Mouse (Mus musculus) limb, embryonic 11.5 days (tissue): ENCODE results near the gene H1fnt. TPM values are rescaled to one million over a fixed set of nuclear protein-coding genes. Genes with fewer than 3 reads are reported as not detected.

Experiments used
- ATAC-seq: fragments of 200-750 bp; cut with Nextera tagmentation; 2 replicates; pipeline ENCODE4 v1.8.0; 2017; ENCODE audit warnings: low read depth; ENCODE audit not compliant: insufficient number of reproducible peaks, low FRiP score, low TSS enrichment
- DNase-seq: peaks from one replicate; pipeline ENCODE4 v3.0.0-alpha.2; 2015; ENCODE audit warnings: low spot score
- H3K27ac ChIP-seq: fragments of 300-500 bp; sonication (generic); replicated peaks from 2 replicates; pipeline ENCODE4 v1.5.1; 2014; ENCODE audit warnings: low read depth, mild to moderate bottlenecking, low read length
- H3K27me3 ChIP-seq: fragments of 300-500 bp; sonication (generic); 2 replicates; pipeline ENCODE4 v1.6.1; 2014; ENCODE audit warnings: mild to moderate bottlenecking, low read length, mixed read lengths; ENCODE audit not compliant: control insufficient read depth, insufficient read depth
- H3K36me3 ChIP-seq: fragments of 300-500 bp; sonication (generic); 2 replicates; pipeline ENCODE4 v1.6.1; 2014; ENCODE audit warnings: mild to moderate bottlenecking, low read length, moderate library complexity, mixed read lengths; ENCODE audit not compliant: control insufficient read depth, insufficient read depth
- H3K4me1 ChIP-seq: fragments of 300-500 bp; sonication (generic); 2 replicates; pipeline ENCODE4 v1.6.1; 2014; ENCODE audit warnings: low read length, mixed read lengths; ENCODE audit not compliant: control insufficient read depth, insufficient read depth
- H3K4me2 ChIP-seq: fragments of 300-500 bp; sonication (generic); 2 replicates; pipeline ENCODE4 v1.6.1; 2014; ENCODE audit warnings: low read depth, mild to moderate bottlenecking, moderate library complexity; ENCODE audit not compliant: severe bottlenecking
- H3K4me3 ChIP-seq: fragments of 300-500 bp; sonication (generic); 2 replicates; pipeline ENCODE4 v1.5.1; 2014; ENCODE audit warnings: low read depth, low read length
- H3K9ac ChIP-seq: fragments of 300-500 bp; sonication (generic); 2 replicates; pipeline ENCODE4 v1.6.1; 2014; ENCODE audit warnings: mild to moderate bottlenecking, low read length
- H3K9me3 ChIP-seq: fragments of 300-500 bp; sonication (generic); 2 replicates; pipeline ENCODE4 v1.6.1; 2016; ENCODE audit warnings: low read length; ENCODE audit not compliant: control insufficient read depth
- WGBS: fragments of 180-500 bp; shearing (Covaris S2); extraction: QIAGEN DNeasy Blood & Tissue Kit; methylation state at CpG from one replicate; pipeline ENCODE4 v1.1.7; 2014; 5-methylcytosine and 5-hydroxymethylcytosine counted together
- polyA plus RNA-seq: library from polyadenylated mRNA; unstranded; fragments of >200 nt; fragmentation: Nextera tagmentation; extraction: Ambion mirVana; gene quantifications from 2 replicates; pipeline ENCODE4 v1.2.1, GENCODE M21; 2014

Gene H1fnt
- polyA plus RNA-seq, result not detected in 2 replicates

DNA sequence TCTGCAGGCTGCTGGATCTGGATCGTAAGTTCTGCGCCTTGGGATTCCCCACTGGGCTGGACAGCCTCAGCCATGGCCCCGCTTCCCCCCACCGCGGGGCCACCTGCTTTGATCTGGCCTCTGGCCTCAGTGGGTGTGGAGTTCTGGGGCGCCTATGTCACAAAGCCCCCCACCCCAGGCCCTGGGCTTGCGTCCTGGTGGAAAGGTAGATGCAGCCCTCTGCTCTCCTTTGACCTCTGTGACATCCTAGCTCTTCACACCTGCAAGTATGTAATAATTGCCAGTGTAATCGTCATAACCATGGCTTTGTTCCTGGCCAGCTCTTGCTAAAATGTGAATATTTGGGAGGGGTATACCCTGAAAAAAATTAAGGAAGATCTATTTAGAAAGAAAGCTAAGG lies at the start of gene H1fnt:
TSS of gene H1fnt (minus strand) at position 101 of the 400 bp plus-strand sequence.
- ATAC-seq, result no peak
- Histone ChIP-seq H3K27ac (no peak within 1 kb of the TSS), H3K4me1 (no peaks in the 10 kb centered on the region), H3K4me2 (no peak within 1 kb of the TSS), H3K4me3 (no peak within 1 kb of the TSS), H3K9ac (no peak within 1 kb of the TSS), H3K9me3 (no peaks in the 10 kb centered on the region), H3K36me3 (no peaks in the 10 kb centered on the region), H3K27me3 (no peaks in the 10 kb centered on the region)
- WGBS, result 89% methylated on average over 8 of the region's 8 CpGs
- DNase-seq, result no peak

DNA sequence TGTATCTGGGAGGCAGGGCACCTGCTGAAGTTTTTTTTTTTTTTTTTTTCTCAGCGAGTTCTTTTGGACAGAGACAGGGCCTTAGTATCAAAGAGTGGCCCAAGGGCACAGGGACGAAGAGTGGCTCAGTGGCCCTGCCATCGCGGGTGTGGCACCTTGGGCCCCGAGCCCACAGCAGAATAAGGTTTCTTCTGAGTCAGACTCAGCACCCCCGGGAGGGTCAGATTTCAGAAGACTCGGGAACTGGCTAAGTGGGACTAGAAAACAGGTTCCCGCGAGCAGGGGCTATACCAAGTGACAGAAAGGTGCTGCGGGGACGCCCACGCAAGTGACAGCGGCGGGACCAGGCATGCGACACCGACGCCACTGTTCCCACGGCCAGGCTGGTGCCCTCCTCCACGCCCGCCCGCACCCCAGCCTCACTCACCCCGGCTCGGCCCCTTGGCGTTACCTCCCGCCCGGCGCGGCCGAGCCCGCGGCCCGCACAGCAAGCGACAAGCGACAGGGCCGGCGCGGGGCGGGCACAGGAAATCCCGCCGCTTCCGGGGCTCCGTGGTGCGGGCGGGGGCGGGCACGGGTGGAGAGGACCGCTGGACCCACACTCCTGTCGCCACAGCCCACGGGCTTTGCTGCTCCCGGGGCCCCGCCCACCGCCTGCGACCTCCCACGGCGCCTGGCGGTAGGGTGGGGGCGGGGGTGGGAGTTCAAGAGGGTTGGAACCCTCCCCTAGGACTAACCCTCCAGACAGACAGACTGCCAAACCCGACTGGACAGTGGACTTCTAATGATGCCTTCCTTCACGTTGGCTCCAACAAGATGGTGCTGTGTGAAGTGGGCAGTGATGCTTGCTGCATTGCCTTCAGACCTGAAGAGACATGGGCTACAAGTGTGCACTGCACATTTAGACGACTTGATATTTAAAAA lies 38.8 kb upstream of the H1fnt start, which contains the start of gene Zfp641:
TSS of gene Zfp641 (minus strand) at position 534 of the 924 bp plus-strand sequence.
- H3K9me3 ChIP-seq, result no peaks in the 10 kb centered on the region
- no peaks in the 10 kb centered on the region for H3K4me1 ChIP-seq
- H3K27me3 ChIP-seq, result no peaks in the 10 kb centered on the region
- DNase-seq (peak; percentile 33), ATAC-seq (no peak)
- H3K4me2 ChIP-seq, result peak within 1 kb of the TSS; percentile 97
- H3K27ac ChIP-seq, result no peak within 1 kb of the TSS
- no peaks in the 10 kb centered on the region for H3K36me3 ChIP-seq
- WGBS, result 2% methylated on average over 57 of the region's 60 CpGs
- peak within 1 kb of the TSS; percentile 59 for H3K4me3 ChIP-seq
- H3K9ac ChIP-seq, result peak within 1 kb of the TSS; percentile 53

DNA sequence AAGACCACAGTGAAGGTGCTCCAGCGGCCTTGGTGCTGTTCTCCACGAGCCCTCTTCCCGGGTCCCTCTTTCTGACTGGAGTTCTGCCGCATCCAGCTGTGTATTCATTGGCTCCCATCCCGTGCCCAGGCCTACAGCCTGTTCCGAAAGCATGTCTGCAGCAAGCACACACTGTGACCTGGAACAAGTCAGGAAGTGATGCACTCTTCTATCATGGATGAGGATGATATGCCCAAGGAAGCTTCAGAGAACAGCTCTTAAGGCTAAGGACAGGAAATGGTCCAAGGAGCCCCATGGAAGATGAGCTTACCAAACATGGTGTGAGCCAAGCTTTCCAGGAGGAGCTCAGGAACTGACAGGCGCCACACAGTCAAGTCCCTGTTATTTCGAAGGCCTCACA lies 36.6 kb upstream of the H1fnt start:
- Histone ChIP-seq H3K4me3 (no peak overlapping the region), H3K27ac (no peak overlapping the region), H3K9ac (no peak overlapping the region), H3K9me3 (no peaks in the 10 kb centered on the region), H3K27me3 (no peaks in the 10 kb centered on the region), H3K4me2 (no peak overlapping the region), H3K4me1 (no peaks in the 10 kb centered on the region), H3K36me3 (no peaks in the 10 kb centered on the region)
- DNase-seq (no peak), ATAC-seq (no peak)
- WGBS, result 87% methylated on average over 8 of the region's 8 CpGs

- no peak for DNase-seq
- Histone ChIP-seq H3K27ac (no peak overlapping the region), H3K9me3 (no peaks in the 10 kb centered on the region), H3K4me3 (no peak overlapping the region), H3K9ac (no peak overlapping the region), H3K4me1 (no peaks in the 10 kb centered on the region), H3K36me3 (no peaks in the 10 kb centered on the region), H3K27me3 (no peaks in the 10 kb centered on the region), H3K4me2 (no peak overlapping the region)
- no peak for ATAC-seq
- WGBS, result 73% methylated on average over 12 of the region's 12 CpGs
These were observed 31.5 kb upstream of the H1fnt start for GRCm38 (mm10) chr15:98288566-98288965.

DNA sequence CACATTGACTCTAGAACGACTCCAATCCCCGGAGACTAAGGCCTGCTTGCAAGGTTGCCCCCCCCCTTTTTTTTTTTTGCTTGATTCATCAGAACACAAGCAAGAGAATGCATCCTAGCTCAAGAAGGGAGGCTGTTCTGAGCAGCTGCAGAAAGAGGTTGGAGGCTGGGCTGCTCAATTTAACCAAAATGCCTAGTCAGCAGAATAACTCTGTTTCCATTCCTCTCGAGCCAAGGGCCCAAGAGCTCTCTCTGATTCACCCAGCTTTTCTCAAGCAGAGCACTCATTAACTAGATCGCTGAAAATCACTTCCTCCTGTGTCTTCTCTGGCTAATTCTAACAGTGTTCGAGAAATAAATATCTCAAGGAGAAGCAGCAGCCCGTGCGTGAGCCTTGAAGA lies 29.3 kb upstream of the H1fnt start:
- no peak overlapping the region for H3K27ac ChIP-seq
- no peaks in the 10 kb centered on the region for H3K4me1 ChIP-seq
- DNase-seq (no peak), ATAC-seq (no peak)
- H3K4me3 ChIP-seq, result no peak overlapping the region
- WGBS, result 76% methylated on average over 7 of the region's 7 CpGs
- H3K9ac ChIP-seq, result no peak overlapping the region
- H3K4me2 ChIP-seq, result no peak overlapping the region
- H3K27me3 ChIP-seq, result no peaks in the 10 kb centered on the region
- H3K9me3 ChIP-seq, result no peaks in the 10 kb centered on the region
- no peaks in the 10 kb centered on the region for H3K36me3 ChIP-seq

DNA sequence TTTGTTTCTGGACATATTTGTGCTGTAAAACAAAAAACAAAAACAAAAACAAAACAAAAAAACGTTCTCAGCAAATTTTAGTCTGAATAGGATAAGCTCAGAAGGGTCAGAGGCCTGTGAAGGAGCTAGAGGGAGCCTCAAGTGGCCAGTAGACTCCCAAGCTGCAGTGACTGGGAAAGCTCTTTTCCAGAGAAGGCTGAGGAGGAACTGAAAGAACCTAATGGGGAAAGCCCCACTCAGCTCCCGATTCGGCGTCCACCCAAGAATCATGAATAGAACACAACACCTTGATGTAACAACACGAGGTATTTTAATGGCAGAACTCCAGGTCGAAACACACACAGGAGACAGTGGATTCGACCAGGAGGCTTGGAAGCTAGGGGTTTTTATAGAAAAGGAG lies 683 bp upstream of the H1fnt start:
- ATAC-seq (no peak), DNase-seq (no peak)
- Histone ChIP-seq H3K27ac (no peak overlapping the region), H3K9ac (no peak overlapping the region), H3K4me3 (no peak overlapping the region), H3K4me1 (no peaks in the 10 kb centered on the region), H3K4me2 (no peak overlapping the region), H3K9me3 (no peaks in the 10 kb centered on the region), H3K36me3 (no peaks in the 10 kb centered on the region), H3K27me3 (no peaks in the 10 kb centered on the region)
- 88% methylated on average over 7 of the region's 7 CpGs for WGBS

- no peak overlapping the region for H3K9ac ChIP-seq
These were observed 822 bp downstream of the H1fnt start for GRCm38 (mm10) chr15:98256271-98256670.

GRCm38 (mm10) chr15:98235442-98235841 lies 21.7 kb downstream of the H1fnt start:
- ATAC-seq (no peak), DNase-seq (no peak)
- Histone ChIP-seq H3K9me3 (no peaks in the 10 kb centered on the region), H3K4me2 (no peak overlapping the region), H3K4me1 (no peaks in the 10 kb centered on the region), H3K27ac (no peak overlapping the region), H3K9ac (no peak overlapping the region), H3K4me3 (no peak overlapping the region), H3K27me3 (no peaks in the 10 kb centered on the region), H3K36me3 (no peaks in the 10 kb centered on the region)
- WGBS, result 92% methylated on average over 4 of the region's 4 CpGs

More at GRCm38 (mm10) chr15:98256271-98256670, 822 bp downstream of the H1fnt start:
- Histone ChIP-seq H3K4me1 (no peaks in the 10 kb centered on the region), H3K36me3 (no peaks in the 10 kb centered on the region), H3K27me3 (no peaks in the 10 kb centered on the region), H3K4me2 (no peak overlapping the region), H3K27ac (no peak overlapping the region), H3K4me3 (no peak overlapping the region), H3K9me3 (no peaks in the 10 kb centered on the region)
- DNase-seq (no peak), ATAC-seq (no peak)
- WGBS, result 92% methylated on average over 13 of the region's 13 CpGs
